Mouse (Mus musculus): Measurements from ENCODE around the gene Klrg2. TPM values are rescaled to one million over a fixed set of nuclear protein-coding genes. Genes with fewer than 3 reads are reported as not detected.
A peak's percentile ranks its signal among the peaks of the same experiment; 100 is the strongest.
"Not testable (repeated sequence)": the region's sequence is repeated elsewhere in the genome, so short reads cannot be mapped to it uniquely, and the experiment has no call there.

The Klrg2 gene
- 0.07 TPM in 1 of 2 replicates, not detected in the other for polyA plus RNA-seq (2015; fragmentation: Nextera tagmentation; extraction: Ambion mirVana)

GRCm38 (mm10) chr6:38636852-38637618, at the start of gene Klrg2:
Klrg2 (minus strand) TSS chr6:38637242.
- ATAC-seq (ENCODE audit: low read depth) (peak; percentile 80), DNase-seq (peak; percentile 19)
- Histone ChIP-seq H3K9ac (peak within 1 kb of the TSS; percentile 50), H3K4me2 (peak within 1 kb of the TSS; percentile 81), H3K36me3 (no peaks in the 10 kb centered on the region), H3K4me3 (replicated peaks) (peak within 1 kb of the TSS; percentile 61), H3K27me3 (peaks cover 92% of the 10 kb centered on the region), H3K27ac (no peak within 1 kb of the TSS), H3K9me3 (replicated peaks) (no peaks in the 10 kb centered on the region), H3K4me1 (replicated peaks) (peaks cover 21% of the 10 kb centered on the region)
- 2% methylated on average over 57 of the region's 60 CpGs for WGBS (ENCODE audit: insufficient replicate concordance)

- H3K9ac ChIP-seq = no peak overlapping the region
- no peaks in the 10 kb centered on the region for H3K4me1 ChIP-seq (replicated peaks)
- WGBS (ENCODE audit: insufficient replicate concordance) = 57% methylated on average over 2 of the region's 2 CpGs
- H3K27ac ChIP-seq = no peak overlapping the region
- DNase-seq (no peak), ATAC-seq (ENCODE audit: low read depth) (no peak)
- H3K27me3 ChIP-seq = peaks cover 12% of the 10 kb centered on the region
- H3K9me3 ChIP-seq (replicated peaks) = no peaks in the 10 kb centered on the region
- H3K36me3 ChIP-seq = peaks cover 12% of the 10 kb centered on the region
- H3K4me2 ChIP-seq = no peak overlapping the region
- H3K4me3 ChIP-seq (replicated peaks) = no peak overlapping the region
Observed at GRCm38 (mm10) chr6:38682532-38682931, 45.5 kb upstream of the Klrg2 start.

- peaks cover 14% of the 10 kb centered on the region for H3K4me1 ChIP-seq (replicated peaks)
- H3K9me3 ChIP-seq (replicated peaks) = no peaks in the 10 kb centered on the region
- WGBS (ENCODE audit: insufficient replicate concordance) = 54% methylated on average over 9 of the region's 9 CpGs
- peaks cover 17% of the 10 kb centered on the region for H3K27me3 ChIP-seq
- DNase-seq (no peak), ATAC-seq (ENCODE audit: low read depth) (no peak)
- H3K4me3 ChIP-seq (replicated peaks) = no peak overlapping the region
- no peak overlapping the region for H3K27ac ChIP-seq
- H3K36me3 ChIP-seq = no peaks in the 10 kb centered on the region
- no peak overlapping the region for H3K9ac ChIP-seq
- H3K4me2 ChIP-seq = no peak overlapping the region
Observed at GRCm38 (mm10) chr6:38677629-38678028, 40.6 kb upstream of the Klrg2 start.

GRCm38 (mm10) chr6:38676723-38677122, 39.7 kb upstream of the Klrg2 start:
- no peak overlapping the region for H3K27ac ChIP-seq

GRCm38 (mm10) chr6:38676217-38676616, 39.2 kb upstream of the Klrg2 start:
- Histone ChIP-seq H3K4me1 (replicated peaks) (peaks cover 21% of the 10 kb centered on the region), H3K9ac (no peak overlapping the region), H3K4me2 (peak overlapping the region; percentile 25; the same call in 1 of the 2 replicates), H3K9me3 (replicated peaks) (no peaks in the 10 kb centered on the region), H3K36me3 (no peaks in the 10 kb centered on the region), H3K4me3 (replicated peaks) (no peak overlapping the region), H3K27ac (no peak overlapping the region), H3K27me3 (peaks cover 17% of the 10 kb centered on the region)
- ATAC-seq (ENCODE audit: low read depth) = 0 out of 2 replicates have a peak, but pooled peaks have one; percentile 49
- 40% methylated on average over 6 of the region's 6 CpGs for WGBS (ENCODE audit: insufficient replicate concordance)
- no peak for DNase-seq

More at GRCm38 (mm10) chr6:38676723-38677122, 39.7 kb upstream of the Klrg2 start:
- ATAC-seq (ENCODE audit: low read depth) = no peak
- H3K4me3 ChIP-seq (replicated peaks) = no peak overlapping the region
- H3K36me3 ChIP-seq = no peaks in the 10 kb centered on the region
- H3K9me3 ChIP-seq (replicated peaks) = no peaks in the 10 kb centered on the region
- H3K27me3 ChIP-seq = peaks cover 17% of the 10 kb centered on the region
- H3K4me1 ChIP-seq (replicated peaks) = peaks cover 16% of the 10 kb centered on the region
- H3K4me2 ChIP-seq = peak overlapping the region; percentile 25; the same call in 1 of the 2 replicates
- no peak overlapping the region for H3K9ac ChIP-seq
- 60% methylated on average over 14 of the region's 14 CpGs for WGBS (ENCODE audit: insufficient replicate concordance)
- no peak for DNase-seq

GRCm38 (mm10) chr6:38672011-38672410, 35.0 kb upstream of the Klrg2 start:
- no peak for ATAC-seq (ENCODE audit: low read depth)
- peaks cover 28% of the 10 kb centered on the region for H3K4me1 ChIP-seq (replicated peaks)
- no peaks in the 10 kb centered on the region for H3K36me3 ChIP-seq
- no peaks in the 10 kb centered on the region for H3K9me3 ChIP-seq (replicated peaks)
- H3K27ac ChIP-seq = no peak overlapping the region
- H3K4me3 ChIP-seq (replicated peaks) = no peak overlapping the region
- no peak for DNase-seq
- H3K4me2 ChIP-seq = no peak overlapping the region
- H3K27me3 ChIP-seq = peaks cover 15% of the 10 kb centered on the region
- H3K9ac ChIP-seq = no peak overlapping the region
- 68% methylated on average over 3 of the region's 3 CpGs for WGBS (ENCODE audit: insufficient replicate concordance)

GRCm38 (mm10) chr6:38671270-38671669, 34.2 kb upstream of the Klrg2 start:
- DNase-seq = no peak

GRCm38 (mm10) chr6:38670488-38670887, 33.4 kb upstream of the Klrg2 start:
- not testable (repeated sequence) for H3K36me3 ChIP-seq; H3K9me3 ChIP-seq (replicated peaks); DNase-seq; H3K9ac ChIP-seq; H3K4me3 ChIP-seq (replicated peaks); H3K27ac ChIP-seq; ATAC-seq (ENCODE audit: low read depth); H3K4me2 ChIP-seq
- peaks cover 16% of the 10 kb centered on the region for H3K4me1 ChIP-seq (replicated peaks)
- H3K27me3 ChIP-seq = peaks cover 29% of the 10 kb centered on the region
- WGBS (ENCODE audit: insufficient replicate concordance) = 40% methylated on average over 1 of the region's 1 CpGs

More at GRCm38 (mm10) chr6:38671270-38671669, 34.2 kb upstream of the Klrg2 start:
- Histone ChIP-seq H3K4me3 (replicated peaks) (no peak overlapping the region), H3K4me2 (no peak overlapping the region), H3K9ac (no peak overlapping the region), H3K9me3 (replicated peaks) (no peaks in the 10 kb centered on the region), H3K27ac (no peak overlapping the region), H3K36me3 (no peaks in the 10 kb centered on the region), H3K27me3 (peaks cover 21% of the 10 kb centered on the region), H3K4me1 (replicated peaks) (peaks cover 21% of the 10 kb centered on the region)
- peak; percentile 63 for ATAC-seq (ENCODE audit: low read depth)
- 34% methylated on average over 7 of the region's 7 CpGs for WGBS (ENCODE audit: insufficient replicate concordance)

- Histone ChIP-seq H3K27ac (no peak overlapping the region), H3K4me1 (replicated peaks) (peaks cover 16% of the 10 kb centered on the region), H3K36me3 (no peaks in the 10 kb centered on the region), H3K9me3 (replicated peaks) (no peaks in the 10 kb centered on the region), H3K4me2 (no peak overlapping the region), H3K9ac (no peak overlapping the region), H3K4me3 (replicated peaks) (no peak overlapping the region), H3K27me3 (peaks cover 38% of the 10 kb centered on the region)
- 55% methylated on average over 6 of the region's 6 CpGs for WGBS (ENCODE audit: insufficient replicate concordance)
- ATAC-seq (ENCODE audit: low read depth) (no peak), DNase-seq (no peak)
Observed at GRCm38 (mm10) chr6:38669580-38669979, 32.5 kb upstream of the Klrg2 start.

GRCm38 (mm10) chr6:38662714-38663615, 25.9 kb upstream of the Klrg2 start, which contains the start of gene Clec2l:
Clec2l (plus strand) TSS chr6:38663069.
- Histone ChIP-seq H3K4me2 (peak within 1 kb of the TSS; percentile 66), H3K4me3 (replicated peaks) (peak within 1 kb of the TSS; percentile 51), H3K27me3 (peaks cover 97% of the 10 kb centered on the region), H3K9ac (no peak within 1 kb of the TSS), H3K4me1 (replicated peaks) (peaks cover 4% of the 10 kb centered on the region; the same call in 1 of the 2 replicates), H3K36me3 (no peaks in the 10 kb centered on the region), H3K27ac (no peak within 1 kb of the TSS), H3K9me3 (replicated peaks) (no peaks in the 10 kb centered on the region)
- WGBS (ENCODE audit: insufficient replicate concordance) = 2% methylated on average over 83 of the region's 84 CpGs
- ATAC-seq (ENCODE audit: low read depth) (no peak), DNase-seq (no peak)

- Histone ChIP-seq H3K4me2 (no peak overlapping the region), H3K9ac (no peak overlapping the region), H3K36me3 (no peaks in the 10 kb centered on the region), H3K9me3 (replicated peaks) (no peaks in the 10 kb centered on the region), H3K27ac (no peak overlapping the region), H3K4me1 (replicated peaks) (peaks cover 4% of the 10 kb centered on the region; the same call in 1 of the 2 replicates), H3K27me3 (peaks cover 86% of the 10 kb centered on the region), H3K4me3 (replicated peaks) (no peak overlapping the region)
- 46% methylated on average over 4 of the region's 4 CpGs for WGBS (ENCODE audit: insufficient replicate concordance)
- ATAC-seq (ENCODE audit: low read depth) (no peak), DNase-seq (no peak)
Observed at GRCm38 (mm10) chr6:38661626-38662025, 24.6 kb upstream of the Klrg2 start.

Measured in liver, embryonic 13.5 days (tissue).